Mouse (Mus musculus): ENCODE results near the gene 1190002N15Rik. TPM values are rescaled to one million over a fixed set of nuclear protein-coding genes. Genes with fewer than 3 reads are reported as not detected.

1190002N15Rik gene
- total and polyA plus RNA-seq, 3 experiments, result not detected

DNA sequence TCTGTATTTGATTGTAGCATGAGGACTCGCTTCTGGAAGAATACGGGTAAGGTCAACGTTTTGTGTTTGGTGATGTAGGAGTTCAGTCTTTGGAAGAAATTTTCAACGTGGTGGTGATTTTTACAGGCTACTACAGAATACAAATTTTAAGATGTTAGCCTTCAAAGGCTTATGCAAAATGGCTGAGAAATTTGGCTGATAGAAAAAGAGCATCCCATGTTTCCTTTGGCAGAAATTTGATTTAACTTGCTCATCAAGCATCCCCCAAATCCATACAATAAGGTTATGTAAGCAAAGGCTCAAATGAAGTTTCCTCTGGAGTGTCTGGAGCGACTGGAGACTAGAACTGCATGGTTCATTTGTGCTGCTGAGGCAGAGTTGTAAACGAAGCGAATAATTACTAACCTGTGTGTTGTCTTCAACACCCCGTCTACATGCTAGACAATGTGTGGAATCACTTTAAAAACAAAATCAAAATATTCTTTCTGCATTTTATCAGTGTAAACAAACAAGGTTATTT is 1.5 kb upstream of the 1190002N15Rik start:
- Histone ChIP-seq H3K4me3 (replicated peaks in 1 of 3; ENCODE audit: low read depth in 2 of 3, low read length in 2 of 3, poor library complexity in 1 of 3) (no peak overlapping the region), H3K9me3 (replicated peaks; ENCODE audit: low read length) (peaks cover 40% of the 10 kb centered on the region), H3K79me2 (replicated peaks; ENCODE audit: control insufficient read depth, extremely low read depth, insufficient read depth, poor library complexity, severe bottlenecking) (no peaks in the 10 kb centered on the region), H3K4me1 (ENCODE audit: control insufficient read depth in 1 of 2, insufficient read depth in 2 of 2) (no peaks in the 10 kb centered on the region), H3K36me3 (replicated peaks in 1 of 2; ENCODE audit: control insufficient read depth in 1 of 2, insufficient read depth in 1 of 2, low read length in 1 of 2) (no peaks in the 10 kb centered on the region), H3K27ac (ENCODE audit: insufficient read depth, low read depth) (no peak overlapping the region), H3K9ac (ENCODE audit: insufficient read depth, low read depth) (no peak overlapping the region), H3K27me3 (replicated peaks) (no peaks in the 10 kb centered on the region), H3K4me2 (ENCODE audit: insufficient read depth, low read depth, poor library complexity, severe bottlenecking) (no peak overlapping the region)
- dilution Hi-C loops (cut with MboI; ENCODE audit: extremely low pct_ligation_motif_present, extremely low pct_unique_long_range_greater_than_20kb, low sequenced_read_pairs), result no loop called here
- TF ChIP-seq POLR2AphosphoS2 (IDR thresholded peaks at IDR 0.05; ENCODE audit: low read depth, low read length), result no peak
- TF ChIP-seq HCFC1 (IDR thresholded peaks at IDR 0.05; ENCODE audit: low read depth, low read length), result no peak
- TF ChIP-seq ZC3H11A (IDR thresholded peaks at IDR 0.05; ENCODE audit: low read depth, low read length), result no peak
- no peak for TF ChIP-seq MYC (IDR thresholded peaks at IDR 0.05; ENCODE audit: low read depth, low read length)
- TF ChIP-seq PAX5 (IDR thresholded peaks at IDR 0.05; ENCODE audit: low read length), result no peak
- TF ChIP-seq SIN3A (IDR thresholded peaks at IDR 0.05; ENCODE audit: low read length), result no peak
- TF ChIP-seq MEF2A (IDR thresholded peaks at IDR 0.05; ENCODE audit: borderline replicate concordance, low read depth, low read length), result no peak
- TF ChIP-seq CHD2 (IDR thresholded peaks at IDR 0.05; ENCODE audit: low read length), result no peak
- no peak for TF ChIP-seq MAFK (IDR thresholded peaks at IDR 0.05; ENCODE audit: insufficient replicate concordance, low read length)
- no peak for TF ChIP-seq MXI1 (IDR thresholded peaks at IDR 0.05; ENCODE audit: low read depth, low read length)
- no peak for TF ChIP-seq JUND (conservative IDR thresholded peaks at IDR 0.05; ENCODE audit: low read depth, low read length)
- no peak for TF ChIP-seq USF2 (conservative IDR thresholded peaks at IDR 0.05; ENCODE audit: low read depth, low read length)
- TF ChIP-seq NELFE (IDR thresholded peaks at IDR 0.05; ENCODE audit: low read depth, low read length), result no peak
- no peak for TF ChIP-seq MAZ (IDR thresholded peaks at IDR 0.05; ENCODE audit: low read depth, low read length)
- no peak for TF ChIP-seq RCOR1 (conservative IDR thresholded peaks at IDR 0.05; ENCODE audit: low read depth, low read length)
- no peak for TF ChIP-seq EP300 (IDR thresholded peaks at IDR 0.05; ENCODE audit: low read length)
- TF ChIP-seq ZMIZ1 (IDR thresholded peaks at IDR 0.05; ENCODE audit: low read depth, low read length), result no peak
- no peak for DNase-seq (ENCODE audit: extremely low read depth)
- in situ Hi-C loops (cut with MboI; ENCODE audit: low pct_ligation_motif_present, low pct_unique_long_range_greater_than_20kb, low sequenced_read_pairs), result no loop called here

DNA sequence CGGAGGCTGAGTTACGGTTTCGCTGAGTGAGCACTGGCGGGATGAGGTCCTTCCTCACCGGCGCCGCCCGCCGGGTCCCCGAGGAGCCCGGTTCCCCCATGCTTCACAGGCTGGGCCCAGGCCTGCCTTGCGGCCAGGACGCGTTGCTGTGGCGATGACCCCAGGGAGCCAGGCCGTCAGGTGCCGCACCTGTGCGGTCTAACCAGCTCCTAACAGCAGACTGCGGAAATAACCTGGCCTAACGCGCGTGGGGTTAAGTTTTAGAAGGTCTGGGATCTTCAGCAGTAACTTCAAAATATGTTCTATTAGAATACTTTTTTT is 902 bp upstream of the 1190002N15Rik start:
- H3K9ac ChIP-seq (ENCODE audit: insufficient read depth, low read depth), result no peak overlapping the region
- in situ Hi-C loops (cut with MboI; ENCODE audit: low pct_ligation_motif_present, low pct_unique_long_range_greater_than_20kb, low sequenced_read_pairs), result no loop called here
- no peak overlapping the region for H3K4me3 ChIP-seq (replicated peaks in 1 of 3; ENCODE audit: low read depth in 2 of 3, low read length in 2 of 3, poor library complexity in 1 of 3)
- peaks cover 44% of the 10 kb centered on the region for H3K9me3 ChIP-seq (replicated peaks; ENCODE audit: low read length)
- no peaks in the 10 kb centered on the region for H3K4me1 ChIP-seq (ENCODE audit: control insufficient read depth in 1 of 2, insufficient read depth in 2 of 2)
- TF ChIP-seq HCFC1 (IDR thresholded peaks at IDR 0.05; ENCODE audit: low read depth, low read length), result no peak
- TF ChIP-seq NELFE (IDR thresholded peaks at IDR 0.05; ENCODE audit: low read depth, low read length), result no peak
- no peak for TF ChIP-seq RCOR1 (conservative IDR thresholded peaks at IDR 0.05; ENCODE audit: low read depth, low read length)
- no peak for TF ChIP-seq SIN3A (IDR thresholded peaks at IDR 0.05; ENCODE audit: low read length)
- no peak for TF ChIP-seq ZNF384 (IDR thresholded peaks at IDR 0.05; ENCODE audit: low read depth, low read length)
- TF ChIP-seq USF2 (conservative IDR thresholded peaks at IDR 0.05; ENCODE audit: low read depth, low read length), result no peak
- TF ChIP-seq ETS1 (conservative IDR thresholded peaks at IDR 0.05; ENCODE audit: low read depth, low read length), result no peak
- no peak for TF ChIP-seq GABPA (IDR thresholded peaks at IDR 0.05; ENCODE audit: insufficient replicate concordance, low read depth, low read length)
- TF ChIP-seq E2F4 (IDR thresholded peaks at IDR 0.05; ENCODE audit: insufficient replicate concordance, low read depth, low read length), result no peak
- TF ChIP-seq MAZ (IDR thresholded peaks at IDR 0.05; ENCODE audit: low read depth, low read length), result no peak
- TF ChIP-seq ZMIZ1 (IDR thresholded peaks at IDR 0.05; ENCODE audit: low read depth, low read length), result no peak
- TF ChIP-seq NRF1 (IDR thresholded peaks at IDR 0.05; ENCODE audit: low read depth, low read length), result no peak
- TF ChIP-seq RAD21 (IDR thresholded peaks at IDR 0.05; ENCODE audit: low read depth, low read length), result no peak
- TF ChIP-seq SMC3 (IDR thresholded peaks at IDR 0.05; ENCODE audit: low read depth, low read length), result no peak
- no peak for TF ChIP-seq MXI1 (IDR thresholded peaks at IDR 0.05; ENCODE audit: low read depth, low read length)
- no peak for TF ChIP-seq POLR2A (IDR thresholded peaks at IDR 0.05; ENCODE audit: low read depth, low read length)
- TF ChIP-seq ZC3H11A (IDR thresholded peaks at IDR 0.05; ENCODE audit: low read depth, low read length), result no peak
- TF ChIP-seq CHD2 (IDR thresholded peaks at IDR 0.05; ENCODE audit: low read length), result no peak
- no peak for TF ChIP-seq BHLHE40 (IDR thresholded peaks at IDR 0.05; ENCODE audit: low read depth, low read length)
- H3K4me2 ChIP-seq (ENCODE audit: insufficient read depth, low read depth, poor library complexity, severe bottlenecking), result no peak overlapping the region
- no peaks in the 10 kb centered on the region for H3K79me2 ChIP-seq (replicated peaks; ENCODE audit: control insufficient read depth, extremely low read depth, insufficient read depth, poor library complexity, severe bottlenecking)
- H3K27me3 ChIP-seq (replicated peaks), result no peaks in the 10 kb centered on the region
- dilution Hi-C loops (cut with MboI; ENCODE audit: extremely low pct_ligation_motif_present, extremely low pct_unique_long_range_greater_than_20kb, low sequenced_read_pairs), result no loop called here
- no peak for DNase-seq (ENCODE audit: extremely low read depth)
- H3K27ac ChIP-seq (ENCODE audit: insufficient read depth, low read depth), result no peak overlapping the region
- H3K36me3 ChIP-seq (replicated peaks in 1 of 2; ENCODE audit: control insufficient read depth in 1 of 2, insufficient read depth in 1 of 2, low read length in 1 of 2), result no peaks in the 10 kb centered on the region
